Mouse (Mus musculus): ENCODE results near the gene Nod1. TPM values are rescaled to one million over a fixed set of nuclear protein-coding genes. Genes with fewer than 3 reads are reported as not detected.
A peak's percentile ranks its signal among the peaks of the same experiment; 100 is the strongest.

Nod1 gene
- total RNA-seq, 2 experiments from 2014 or later, result 4.6 to 6.2 TPM

DNA sequence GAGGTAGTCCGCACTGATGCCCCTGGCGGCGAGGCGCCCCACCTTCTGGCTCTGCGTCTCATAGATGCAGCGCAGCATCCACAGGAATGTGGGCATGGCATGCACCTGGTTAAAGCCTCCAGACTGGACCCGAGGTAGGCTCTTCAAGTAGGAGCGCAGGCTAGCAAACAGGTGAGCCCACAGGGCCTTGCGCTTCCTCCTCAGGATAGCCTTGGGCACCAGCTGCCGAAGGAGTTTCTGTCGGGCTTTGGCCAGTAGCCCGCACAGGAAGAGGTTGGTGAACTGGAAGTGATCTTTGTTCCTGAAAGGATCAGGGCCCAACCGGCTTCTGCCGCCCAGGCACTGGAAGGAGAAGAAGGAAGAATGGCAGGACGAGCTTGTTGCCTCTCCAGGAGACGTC, 29.1 kb downstream of the Nod1 start:
- no peak for ATAC-seq (replicated peaks; ENCODE audit: poor library complexity)

DNA sequence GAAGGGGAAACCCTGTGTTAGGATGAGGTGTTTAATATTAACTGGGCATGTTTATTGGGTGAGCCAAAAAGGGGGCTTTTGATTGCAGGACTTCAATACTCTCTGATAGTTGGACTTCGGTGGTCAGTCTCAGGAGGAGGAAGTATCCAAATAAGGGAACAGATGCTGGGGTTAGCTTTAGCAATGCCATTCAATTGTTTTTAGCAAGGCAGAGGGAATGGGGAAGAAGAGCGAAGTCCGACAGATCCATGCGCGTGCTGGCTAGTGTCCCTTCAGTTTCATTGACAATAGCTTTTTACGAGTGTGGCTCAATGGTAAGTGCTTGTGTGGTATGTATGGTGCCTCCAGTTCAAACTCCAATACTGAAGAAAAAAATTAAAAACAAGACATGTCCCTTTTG, 31.3 kb downstream of the Nod1 start:
- ATAC-seq (replicated peaks; ENCODE audit: poor library complexity), result peak; percentile 41; the same call in 1 of the 2 replicates

DNA sequence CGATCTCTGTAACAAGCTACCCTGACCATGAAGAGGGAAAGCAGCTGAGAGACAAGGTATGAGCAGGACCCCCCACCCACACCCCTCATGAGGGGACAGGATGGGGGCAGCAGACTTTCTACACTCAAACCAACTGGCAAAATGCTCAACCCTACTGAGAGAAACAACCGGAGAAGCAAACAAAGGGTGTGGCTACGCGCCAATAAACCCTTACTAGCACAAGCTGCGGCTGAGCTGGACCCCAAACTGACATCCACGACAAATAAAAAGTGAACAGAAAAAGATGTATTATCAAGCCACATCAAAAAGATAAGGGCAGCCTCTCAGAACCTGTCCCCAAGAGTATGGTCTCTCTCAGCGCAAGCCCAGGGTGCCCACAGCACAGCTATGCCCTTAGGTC, 32.3 kb downstream of the Nod1 start:
- ATAC-seq (replicated peaks; ENCODE audit: poor library complexity), result no peak

DNA sequence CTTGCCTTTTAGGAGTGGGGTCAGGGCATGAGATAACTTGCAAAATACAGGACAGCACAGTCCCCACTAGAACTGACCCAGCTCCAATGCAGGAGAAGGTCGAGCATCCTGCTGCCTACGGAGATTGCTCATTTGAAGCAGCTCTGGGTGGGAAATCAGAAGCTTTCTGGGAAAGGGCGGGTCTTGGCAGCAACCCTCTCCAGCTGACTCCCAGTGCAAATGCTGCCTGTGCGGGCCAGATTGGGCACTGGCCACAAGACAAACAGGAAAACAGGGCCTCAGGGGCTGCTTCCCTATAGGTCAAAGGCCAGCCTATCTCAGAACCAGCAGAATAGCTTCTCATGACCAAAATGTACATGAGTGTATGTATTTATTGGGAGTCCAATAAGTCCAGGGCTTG, 32.8 kb downstream of the Nod1 start:
- ATAC-seq (replicated peaks; ENCODE audit: poor library complexity), result peak; percentile 47

DNA sequence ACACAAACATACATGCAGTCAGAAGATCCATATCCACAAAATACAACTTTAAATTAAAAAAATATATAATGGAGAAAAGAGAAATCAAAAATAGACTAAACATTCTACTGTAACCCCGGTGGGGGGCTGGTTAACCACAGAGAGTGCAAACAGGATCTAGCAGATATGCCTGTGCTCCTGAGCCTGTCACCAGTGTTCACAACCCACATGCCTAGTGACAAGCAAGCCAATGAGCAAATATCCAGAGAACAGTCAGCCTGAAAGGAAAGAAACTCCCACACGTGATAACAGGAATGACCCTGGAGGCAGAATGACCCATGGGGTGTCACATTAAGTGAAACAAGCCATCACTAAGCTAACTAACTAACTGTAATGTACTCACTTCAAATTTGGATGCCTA, 35.9 kb downstream of the Nod1 start:
- no peak; the same call in 1 of the 2 replicates for ATAC-seq (replicated peaks; ENCODE audit: poor library complexity)

DNA sequence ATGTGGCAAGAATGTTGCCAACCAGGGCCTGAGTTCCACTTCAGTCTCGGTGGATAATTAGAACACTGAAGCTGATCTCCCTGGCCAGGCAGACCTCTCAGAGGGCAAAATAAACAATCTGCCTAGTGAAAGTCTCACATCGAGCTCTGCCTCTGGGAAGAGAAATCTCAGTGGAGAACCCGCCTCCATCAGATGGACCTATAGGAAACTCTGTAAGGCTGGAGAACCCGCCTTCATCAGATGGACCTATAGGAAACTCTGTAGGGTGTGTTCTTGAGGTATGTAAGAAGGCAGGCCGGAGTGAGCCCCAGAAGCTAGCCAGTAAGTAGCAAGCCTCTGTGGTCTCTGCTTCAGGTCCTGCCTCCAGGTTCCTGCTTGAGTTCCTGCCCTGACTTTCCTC, 37.5 kb downstream of the Nod1 start:
- no peak for ATAC-seq (replicated peaks; ENCODE audit: poor library complexity)

DNA sequence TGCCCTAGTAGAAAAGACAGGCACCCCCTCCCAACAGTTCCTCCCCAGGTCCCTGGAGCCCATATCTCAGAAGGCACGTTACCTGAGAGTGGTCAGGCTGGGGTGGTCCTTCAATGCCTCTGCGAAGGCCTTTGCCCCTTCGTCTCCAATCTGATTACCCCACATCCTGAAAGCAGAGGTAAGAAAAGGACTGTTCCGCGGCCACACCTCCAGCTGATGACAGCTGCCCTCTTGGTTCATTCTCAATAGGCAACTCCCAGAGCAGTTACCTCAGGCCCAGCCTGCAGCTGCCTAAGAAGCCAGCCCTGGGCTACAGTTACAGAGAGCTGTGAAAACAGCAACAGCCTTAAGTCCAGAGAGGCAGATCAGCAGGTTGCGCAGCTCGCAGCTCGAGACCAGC, 38.1 kb downstream of the Nod1 start:
- ATAC-seq (replicated peaks; ENCODE audit: poor library complexity), result peak; percentile 68

DNA sequence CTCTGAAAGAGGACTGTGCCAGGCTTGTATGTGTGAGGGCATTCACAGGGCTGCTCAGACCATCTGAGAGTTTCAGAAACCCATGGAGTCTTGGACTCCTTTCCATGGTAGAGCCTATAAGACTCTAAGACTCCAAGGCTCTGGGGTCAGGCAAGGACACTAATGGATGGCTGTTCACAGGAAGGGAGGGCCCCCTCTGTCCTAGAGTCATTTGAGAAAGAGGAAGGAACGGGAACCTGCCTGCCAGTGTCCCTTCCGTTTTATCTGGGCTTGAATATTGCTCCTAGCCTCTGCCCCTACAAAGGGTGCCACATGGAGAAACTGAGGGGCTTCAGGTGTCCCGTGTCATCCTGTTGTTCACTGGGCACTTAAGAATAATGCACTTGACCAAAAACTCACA, 38.5 kb downstream of the Nod1 start:
- ATAC-seq (replicated peaks; ENCODE audit: poor library complexity), result peak; percentile 76

DNA sequence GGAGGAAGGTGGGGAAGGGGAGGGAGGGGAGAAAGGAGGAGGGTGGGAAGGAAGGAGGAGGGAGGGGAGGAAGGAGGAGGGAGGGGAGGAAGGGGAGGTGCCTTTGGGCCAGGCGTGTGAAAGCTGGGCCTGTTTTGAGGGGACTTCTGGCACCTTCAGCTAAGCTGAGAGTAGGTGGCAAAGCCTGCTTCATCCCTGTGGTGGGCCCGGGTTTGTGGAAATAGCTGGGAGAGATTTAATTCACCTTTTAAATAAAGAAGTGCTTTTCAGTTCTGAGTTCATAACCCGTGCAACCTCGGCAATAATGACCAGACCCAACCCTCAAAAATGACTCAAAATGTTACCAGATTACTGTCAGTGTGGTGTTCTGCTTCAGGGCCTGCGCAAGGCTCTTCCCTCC, 39.2 kb downstream of the Nod1 start:
- ATAC-seq (replicated peaks; ENCODE audit: poor library complexity), result no peak

DNA sequence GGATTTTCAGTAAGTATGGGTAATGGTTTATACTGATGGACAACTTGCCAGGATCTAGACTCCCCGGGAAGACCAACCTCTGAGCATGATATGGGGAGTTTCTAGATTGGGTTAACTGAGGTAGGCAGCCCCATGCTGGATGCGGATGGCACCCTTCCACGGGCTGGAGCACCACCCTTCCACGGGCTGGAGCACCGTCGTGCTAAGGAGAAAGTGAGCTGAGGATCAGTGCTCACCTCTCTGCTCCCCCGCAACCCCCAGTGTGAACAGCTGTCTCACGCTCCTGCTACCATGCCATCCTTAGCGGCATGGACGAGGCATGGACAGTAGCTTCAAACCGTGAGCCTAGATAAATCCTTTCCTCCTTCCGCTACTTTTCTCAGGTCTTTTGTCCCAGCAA, 39.9 kb downstream of the Nod1 start:
- no peak for ATAC-seq (replicated peaks; ENCODE audit: poor library complexity)

DNA sequence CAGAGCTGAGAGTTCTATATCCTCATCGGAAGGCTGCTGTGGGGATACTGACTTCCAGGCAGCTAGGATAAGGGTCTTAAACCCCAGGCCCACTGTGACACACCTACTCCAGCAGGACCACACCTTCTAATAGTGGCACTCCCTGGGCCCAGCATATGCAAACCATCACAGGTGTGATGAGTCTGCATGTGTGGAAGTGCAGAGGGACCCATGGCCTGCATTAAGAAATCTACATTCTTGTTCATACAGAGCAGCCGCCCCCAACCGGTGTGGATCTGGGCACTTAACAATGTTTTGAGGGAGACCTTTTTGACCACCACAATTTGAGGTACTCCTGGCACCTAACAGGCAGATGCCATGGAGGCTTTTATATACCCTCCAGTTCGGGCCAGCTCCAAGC, 40.8 kb downstream of the Nod1 start:
- ATAC-seq (replicated peaks; ENCODE audit: poor library complexity), result no peak

DNA sequence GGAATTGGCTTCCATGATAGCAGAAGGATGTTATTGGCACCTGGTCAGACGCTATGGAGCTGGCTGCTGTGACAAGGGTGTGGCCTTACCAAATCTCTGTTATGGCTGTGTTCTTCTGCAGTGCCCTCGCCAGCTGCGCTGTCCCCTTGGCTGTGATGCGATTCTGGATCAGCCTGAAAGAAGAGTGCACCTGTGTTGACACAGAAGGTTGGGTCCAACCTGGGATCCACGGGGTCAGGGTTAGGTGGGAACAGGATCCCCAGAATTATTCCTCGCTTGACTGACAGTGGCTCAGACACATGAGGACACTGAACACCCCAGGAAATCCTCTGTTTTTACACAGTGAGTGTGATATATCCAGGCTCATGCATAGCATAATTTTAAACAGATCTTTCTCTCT, 44.5 kb downstream of the Nod1 start:
- no peak for ATAC-seq (replicated peaks; ENCODE audit: poor library complexity)

DNA sequence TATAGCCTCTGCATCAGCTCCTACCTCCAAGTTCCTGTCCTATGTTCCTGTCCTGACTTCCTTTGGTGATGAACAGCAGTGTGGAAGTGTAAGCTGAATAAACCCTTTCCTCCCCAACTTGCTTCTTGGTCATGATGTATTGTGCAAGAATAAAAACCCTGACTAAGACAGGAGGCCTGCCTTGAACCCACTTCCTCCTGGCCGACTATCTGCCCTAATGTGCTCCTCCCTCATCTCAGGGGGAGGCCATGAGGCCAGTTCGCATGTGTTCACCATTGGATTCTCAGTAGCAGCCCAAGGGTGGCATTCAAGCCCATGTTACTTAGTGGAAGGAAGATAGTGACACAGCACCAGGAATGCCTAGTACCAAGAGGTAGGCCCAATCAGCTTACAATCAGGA, 45.5 kb downstream of the Nod1 start:
- 0 out of 2 replicates have a peak, but pooled peaks have one; percentile 42 for ATAC-seq (replicated peaks; ENCODE audit: poor library complexity)

DNA sequence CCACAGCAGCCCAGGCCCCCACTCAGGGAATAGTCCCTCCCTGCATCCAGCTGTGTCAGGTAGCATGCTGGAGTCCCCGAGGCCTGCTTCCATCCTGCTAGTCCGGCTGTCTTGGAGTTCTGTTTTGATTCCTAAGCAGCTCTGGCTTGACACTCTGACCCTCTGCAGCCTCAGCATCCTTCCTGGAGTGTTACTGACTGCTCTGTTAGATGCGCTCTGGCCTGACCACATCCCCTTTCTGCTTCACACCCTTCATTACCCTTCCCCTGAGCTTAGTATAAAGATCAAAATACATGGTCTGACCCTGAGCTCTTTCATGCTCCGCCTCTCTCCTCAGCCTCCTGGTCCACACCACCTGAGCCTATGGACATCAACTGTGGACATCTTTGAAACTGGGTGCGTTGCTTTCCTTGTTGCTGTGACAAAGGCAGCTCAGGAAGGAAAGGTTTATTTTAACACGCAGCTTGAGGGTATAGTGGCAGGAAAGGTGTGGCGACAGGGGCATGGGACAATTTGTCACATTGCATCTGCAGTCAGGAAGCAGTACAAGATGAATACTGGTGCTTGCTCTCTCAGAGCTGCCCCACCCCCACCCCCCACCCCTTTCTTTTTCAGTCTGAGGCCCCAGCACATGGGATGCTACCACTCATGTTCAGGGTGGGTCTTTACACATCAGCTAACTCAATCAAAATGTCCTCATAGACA, 46.5 kb downstream of the Nod1 start:
- peak; percentile 83 for ATAC-seq (replicated peaks; ENCODE audit: poor library complexity)

DNA sequence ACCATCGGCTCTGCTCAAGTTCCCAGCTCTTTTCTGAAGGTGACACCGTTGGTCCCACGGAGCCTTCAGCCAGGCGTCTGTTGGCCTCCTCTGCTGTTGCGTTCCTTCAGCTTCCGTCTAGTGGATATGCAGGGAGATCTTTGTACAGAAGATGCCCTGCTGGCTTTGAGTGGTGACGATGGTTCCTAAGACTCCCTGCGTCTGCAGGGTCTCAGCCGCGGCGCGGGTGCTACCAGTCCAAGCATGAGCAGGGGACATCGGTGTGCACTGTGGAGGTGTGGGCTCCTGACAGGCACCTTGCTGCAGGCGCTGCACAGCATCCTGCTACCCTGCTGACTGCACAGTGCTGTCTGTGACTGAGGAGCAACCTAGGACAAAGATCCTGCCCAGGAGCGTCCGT, 47.9 kb downstream of the Nod1 start:
- ATAC-seq (replicated peaks; ENCODE audit: poor library complexity), result no peak

DNA sequence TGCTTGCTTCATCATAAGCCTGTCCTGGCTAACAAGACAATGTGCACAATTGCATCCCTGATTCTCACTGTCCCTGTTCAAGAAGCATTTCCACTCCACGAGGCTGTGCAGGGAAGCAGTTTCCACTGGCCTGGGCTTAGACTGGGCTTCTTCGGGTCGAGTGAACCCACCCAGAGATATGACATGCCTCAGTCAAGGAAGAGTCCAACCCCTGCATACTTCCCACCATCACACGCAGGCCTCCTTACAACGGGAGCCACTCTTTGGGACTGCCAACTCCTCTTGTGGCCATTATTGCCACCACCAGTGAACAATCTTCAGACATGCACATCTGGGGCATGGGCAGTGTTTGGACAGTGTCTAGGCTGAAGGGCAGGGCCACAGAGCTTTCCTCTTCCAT, 53.9 kb downstream of the Nod1 start:
- ATAC-seq (replicated peaks; ENCODE audit: poor library complexity), result no peak

DNA sequence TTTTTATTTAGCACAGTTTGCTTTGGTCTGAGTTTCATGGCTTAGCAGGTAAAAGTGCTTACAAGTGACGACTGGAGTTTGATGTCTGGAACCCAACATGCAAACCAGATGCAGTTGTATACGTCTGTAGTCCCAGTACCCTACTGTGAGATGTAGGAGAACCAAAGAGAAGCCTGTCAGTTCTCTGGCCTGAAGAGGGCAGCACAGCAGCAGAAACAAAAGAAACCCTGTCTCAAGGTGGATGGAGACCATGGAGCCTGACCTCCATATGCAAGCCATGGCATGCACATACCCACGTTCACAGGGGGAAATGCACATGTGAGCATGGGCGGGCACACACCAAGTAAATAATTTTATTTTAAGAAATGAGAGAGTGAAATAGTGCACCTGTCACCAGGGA, 54.9 kb downstream of the Nod1 start:
- ATAC-seq (replicated peaks; ENCODE audit: poor library complexity), result peak; percentile 94

DNA sequence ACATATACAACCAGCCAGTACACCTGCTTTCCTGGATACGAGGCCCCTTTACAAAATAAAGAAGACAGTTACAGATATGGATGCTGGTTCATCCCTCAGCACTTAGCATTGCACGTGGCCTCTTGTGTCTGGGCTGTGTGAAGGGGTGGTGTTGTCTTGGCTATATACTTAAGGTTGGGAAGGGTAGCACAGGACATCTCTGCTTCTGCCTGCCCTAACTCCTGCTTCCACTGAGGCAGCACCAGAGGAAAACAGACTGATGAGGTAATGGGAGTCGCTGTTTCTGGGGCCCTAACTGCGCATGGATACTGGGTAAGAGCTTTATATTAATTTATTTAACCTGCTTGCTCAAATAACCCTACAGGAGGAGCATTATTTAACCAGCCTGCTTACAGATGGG, 55.5 kb downstream of the Nod1 start:
- no peak for ATAC-seq (replicated peaks; ENCODE audit: poor library complexity)

DNA sequence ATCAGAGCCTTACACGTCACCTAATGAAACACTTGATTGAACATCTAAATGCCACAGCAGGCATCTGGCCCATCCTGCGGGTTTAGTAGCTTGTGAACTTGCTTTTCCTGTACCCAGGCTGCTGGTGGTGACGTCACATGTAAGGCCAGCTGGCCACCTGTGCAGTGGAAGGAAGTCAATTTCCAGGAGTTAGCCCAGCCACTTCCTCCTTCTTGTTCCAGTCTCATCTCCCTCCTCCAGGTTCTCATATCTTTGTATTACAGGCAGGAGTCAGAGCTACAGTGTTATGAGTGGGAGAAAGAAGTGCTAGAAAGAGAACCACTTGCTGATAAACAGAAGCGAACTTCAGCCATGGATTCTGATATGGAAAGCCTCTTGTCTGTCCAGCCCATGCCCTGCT, 56.2 kb downstream of the Nod1 start:
- ATAC-seq (replicated peaks; ENCODE audit: poor library complexity), result peak; percentile 62

DNA sequence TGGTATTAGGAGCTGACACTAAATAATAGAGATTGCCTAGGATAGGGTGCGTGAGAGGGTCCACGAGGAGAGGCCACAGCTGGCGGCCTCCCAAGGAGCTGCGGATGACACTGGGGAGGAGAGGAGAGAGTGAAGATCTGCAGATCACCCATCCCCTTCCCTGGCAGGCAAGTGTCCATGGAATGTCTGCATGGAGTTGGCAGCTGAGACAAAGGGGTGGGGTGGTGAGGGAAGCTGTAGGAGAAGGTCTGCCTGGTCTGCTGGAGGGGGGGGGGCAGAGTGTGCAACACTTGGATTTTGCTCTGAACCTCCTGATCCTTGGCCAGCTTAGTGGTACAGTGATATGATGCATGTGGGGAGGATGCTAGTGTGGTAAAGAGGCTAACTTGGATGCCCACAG, 57.4 kb downstream of the Nod1 start:
- ATAC-seq (replicated peaks; ENCODE audit: poor library complexity), result no peak

DNA sequence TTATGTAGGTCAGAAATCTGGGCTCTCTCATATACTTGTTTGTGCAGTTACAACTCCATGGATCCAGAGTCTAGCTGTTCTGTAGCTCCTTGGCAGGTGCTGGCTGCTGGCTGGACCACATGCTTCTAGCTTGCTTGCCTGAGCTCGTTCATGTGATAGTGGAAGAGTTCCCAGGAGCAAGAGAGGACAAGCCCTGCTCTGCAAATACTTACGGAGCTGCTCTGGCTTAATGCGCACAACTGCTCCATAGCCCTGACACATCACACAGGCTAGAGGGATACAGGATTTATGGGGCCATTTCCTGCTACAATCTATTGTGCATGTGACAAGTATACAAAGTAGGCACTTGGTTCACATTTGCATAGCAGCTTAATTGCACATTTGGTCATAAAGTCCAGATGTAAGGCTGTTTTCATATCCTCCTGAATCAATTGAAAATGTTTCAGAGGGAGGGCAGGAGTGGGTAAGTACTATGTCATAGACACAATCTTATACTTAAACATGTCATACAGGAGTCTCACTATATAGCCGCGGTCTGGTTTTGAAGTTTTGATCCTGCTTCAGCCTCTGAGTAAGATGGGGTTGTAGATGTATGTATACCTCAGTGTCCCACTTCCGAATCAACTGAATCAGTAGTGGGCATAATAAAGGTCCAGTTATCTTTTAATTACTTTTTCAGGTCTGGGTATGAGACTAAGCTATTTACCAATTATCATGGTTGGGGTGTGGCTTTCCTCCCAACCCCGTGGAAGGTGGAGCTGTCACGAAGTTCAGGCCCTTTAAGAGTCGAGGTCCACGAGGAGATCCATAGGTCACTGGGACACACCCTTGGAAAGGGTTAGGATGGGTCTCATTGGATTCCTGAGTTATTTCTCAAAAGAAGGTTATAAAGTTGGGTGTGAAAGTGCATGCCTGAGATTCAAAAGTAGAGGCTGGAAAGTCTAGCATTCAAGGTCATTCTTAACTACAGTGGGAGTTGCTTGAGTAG, 66.1 kb downstream of the Nod1 start:
- no peak for ATAC-seq (replicated peaks; ENCODE audit: poor library complexity)

DNA sequence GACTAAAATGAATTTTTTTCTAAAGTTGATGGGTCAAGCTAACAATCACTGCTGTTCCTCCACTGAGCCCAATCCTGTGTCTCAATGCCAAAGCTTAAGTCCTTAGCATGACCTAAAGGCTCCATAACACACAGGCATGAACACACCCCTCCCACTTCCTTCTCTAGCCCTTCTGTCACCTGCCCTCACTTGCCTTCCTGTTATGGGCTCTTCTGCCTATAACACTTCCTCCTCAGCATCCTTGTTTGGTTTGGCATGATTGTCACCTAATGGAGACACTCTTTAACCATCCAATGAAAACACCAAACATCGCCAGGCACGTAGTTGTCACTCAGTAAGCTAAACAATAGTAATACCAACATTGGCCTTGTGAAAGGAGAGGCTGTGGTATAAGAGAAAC, 69.9 kb downstream of the Nod1 start:
- ATAC-seq (replicated peaks; ENCODE audit: poor library complexity), result no peak
